Mouse (Mus musculus): ENCODE measurements around the gene Zfp609.
A peak's percentile ranks its signal among the peaks of the same experiment; 100 is the strongest.

Gene Zfp609

GRCm38 (mm10) chr9:65827344-65828015, at the start of gene Zfp609:
Zfp609 (minus strand) TSS chr9:65827564.
- DNase-seq (ENCODE audit: low spot score in 2 of 2) = peak; percentile 93 to 95

GRCm38 (mm10) chr9:65859656-65860055, 32.3 kb upstream of the Zfp609 start:
- no peak for DNase-seq (ENCODE audit: low spot score in 2 of 2)

GRCm38 (mm10) chr9:65850203-65850602, 22.8 kb upstream of the Zfp609 start:
- DNase-seq (ENCODE audit: low spot score in 2 of 2) = no peak

- peak in 1 of 2 experiments; percentile 10 for DNase-seq (ENCODE audit: low spot score in 2 of 2)
Measured at GRCm38 (mm10) chr9:65848154-65848553, 20.8 kb upstream of the Zfp609 start.

GRCm38 (mm10) chr9:65844421-65845165, 17.2 kb upstream of the Zfp609 start:
- DNase-seq (ENCODE audit: low spot score in 2 of 2) = peak in 1 of 2 experiments; percentile 33

- no peak for DNase-seq (ENCODE audit: low spot score in 2 of 2)
Measured at GRCm38 (mm10) chr9:65839841-65840240, 12.5 kb upstream of the Zfp609 start.

GRCm38 (mm10) chr9:65836916-65837315, 9.6 kb upstream of the Zfp609 start:
- DNase-seq (ENCODE audit: low spot score in 2 of 2) = no peak

GRCm38 (mm10) chr9:65834628-65835354, 7.4 kb upstream of the Zfp609 start:
- DNase-seq (ENCODE audit: low spot score in 2 of 2) = no peak

- DNase-seq (ENCODE audit: low spot score in 2 of 2) = no peak
Measured at GRCm38 (mm10) chr9:65833640-65834039, 6.3 kb upstream of the Zfp609 start.

GRCm38 (mm10) chr9:65833230-65833629, 5.9 kb upstream of the Zfp609 start:
- no peak for DNase-seq (ENCODE audit: low spot score in 2 of 2)

GRCm38 (mm10) chr9:65832041-65832440, 4.7 kb upstream of the Zfp609 start:
- no peak for DNase-seq (ENCODE audit: low spot score in 2 of 2)

GRCm38 (mm10) chr9:65831164-65831563, 3.8 kb upstream of the Zfp609 start:
- DNase-seq (ENCODE audit: low spot score in 2 of 2) = no peak

GRCm38 (mm10) chr9:65830255-65830654, 2.9 kb upstream of the Zfp609 start:
- DNase-seq (ENCODE audit: low spot score in 2 of 2) = no peak

GRCm38 (mm10) chr9:65829410-65829809, 2.0 kb upstream of the Zfp609 start:
- peak; percentile 35 to 43 for DNase-seq (ENCODE audit: low spot score in 2 of 2)

- DNase-seq (ENCODE audit: low spot score in 2 of 2) = peak in 1 of 2 experiments; percentile 4
Measured at GRCm38 (mm10) chr9:65828511-65828910, 1.1 kb upstream of the Zfp609 start.

- no peak for DNase-seq (ENCODE audit: low spot score in 2 of 2)
Measured at GRCm38 (mm10) chr9:65828016-65828403, 646 bp upstream of the Zfp609 start.

GRCm38 (mm10) chr9:65826588-65827343, 598 bp downstream of the Zfp609 start:
- peak; percentile 47 to 55 for DNase-seq (ENCODE audit: low spot score in 2 of 2)

GRCm38 (mm10) chr9:65826226-65826587, 1.2 kb downstream of the Zfp609 start:
- DNase-seq (ENCODE audit: low spot score in 2 of 2) = no peak

GRCm38 (mm10) chr9:65823716-65824462, 3.5 kb downstream of the Zfp609 start:
- DNase-seq (ENCODE audit: low spot score in 2 of 2) = peak in 1 of 2 experiments; percentile 5

GRCm38 (mm10) chr9:65822011-65822410, 5.4 kb downstream of the Zfp609 start:
- DNase-seq (ENCODE audit: low spot score in 2 of 2) = no peak

GRCm38 (mm10) chr9:65820301-65820700, 7.1 kb downstream of the Zfp609 start:
- DNase-seq (ENCODE audit: low spot score in 2 of 2) = no peak
